Mouse (Mus musculus): ENCODE results near the gene Cetn3. TPM values are rescaled to one million over a fixed set of nuclear protein-coding genes. Genes with fewer than 3 reads are reported as not detected.
A peak's percentile ranks its signal among the peaks of the same experiment; 100 is the strongest.

Cetn3 gene
- polyA plus RNA-seq, 1 experiment from 2014 or later = 285 TPM

DNA sequence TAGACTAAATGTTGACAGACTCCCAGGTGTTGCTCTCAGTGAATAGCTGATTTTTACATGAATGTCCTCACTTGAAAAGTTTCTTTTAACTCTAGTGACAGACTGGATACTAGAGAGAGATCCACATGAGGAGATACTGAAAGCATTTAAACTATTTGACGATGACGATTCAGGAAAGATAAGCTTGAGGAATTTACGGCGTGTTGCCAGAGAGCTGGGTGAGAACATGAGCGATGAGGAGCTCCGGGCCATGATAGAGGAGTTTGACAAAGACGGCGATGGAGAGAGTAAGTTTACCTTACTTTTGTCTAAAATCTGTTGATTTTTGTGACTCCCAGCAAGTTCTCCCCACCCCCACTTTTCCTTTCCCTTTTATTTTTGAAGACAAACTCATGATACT is 9.0 kb downstream of the Cetn3 start:
- no peaks in the 10 kb centered on the region; the same call in 1 of the 2 replicates for H3K4me1 ChIP-seq (replicated peaks; ENCODE audit: control insufficient read depth, insufficient read depth, low read length)
- no peak overlapping the region for H3K4me2 ChIP-seq (ENCODE audit: low read length)
- no peak for ATAC-seq
- H3K36me3 ChIP-seq (ENCODE audit: control insufficient read depth, insufficient read depth) = peaks cover 17% of the 10 kb centered on the region
- H3K9ac ChIP-seq (replicated peaks; ENCODE audit: low read depth, low read length) = no peak overlapping the region
- no peak overlapping the region for H3K4me3 ChIP-seq (replicated peaks; ENCODE audit: low read length)
- no peaks in the 10 kb centered on the region for H3K9me3 ChIP-seq (ENCODE audit: control insufficient read depth, low read length)
- no peak overlapping the region for H3K27ac ChIP-seq (ENCODE audit: low read length)
- WGBS = 90% methylated on average over 8 of the region's 8 CpGs
- H3K27me3 ChIP-seq (replicated peaks; ENCODE audit: control insufficient read depth, insufficient read depth, low read length) = no peaks in the 10 kb centered on the region

DNA sequence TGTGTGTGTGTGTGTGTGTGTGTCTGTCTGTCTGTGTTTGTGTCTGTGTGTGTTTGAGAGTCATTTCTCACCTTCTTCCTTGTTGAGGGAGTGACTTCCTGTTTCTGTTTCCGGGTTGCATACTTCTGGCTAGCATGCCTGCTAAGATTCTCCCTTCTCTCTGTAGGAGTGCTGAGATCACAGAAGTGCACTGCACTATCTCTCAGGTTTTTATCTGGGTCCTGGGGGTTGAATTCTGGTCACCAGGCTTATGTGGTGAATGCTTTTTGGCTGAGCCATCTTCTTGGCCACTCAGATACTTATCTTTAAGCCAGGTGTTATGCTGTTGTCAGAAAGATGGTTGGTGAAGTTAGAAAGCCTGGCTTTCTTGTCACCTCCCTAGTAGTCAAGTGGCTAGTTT is 11.0 kb downstream of the Cetn3 start:
- Histone ChIP-seq H3K4me3 (replicated peaks; ENCODE audit: low read length) (no peak overlapping the region), H3K9ac (replicated peaks; ENCODE audit: low read depth, low read length) (no peak overlapping the region), H3K36me3 (ENCODE audit: control insufficient read depth, insufficient read depth) (peaks cover 13% of the 10 kb centered on the region), H3K4me2 (ENCODE audit: low read length) (no peak overlapping the region), H3K9me3 (ENCODE audit: control insufficient read depth, low read length) (no peaks in the 10 kb centered on the region), H3K4me1 (replicated peaks; ENCODE audit: control insufficient read depth, insufficient read depth, low read length) (no peaks in the 10 kb centered on the region), H3K27me3 (replicated peaks; ENCODE audit: control insufficient read depth, insufficient read depth, low read length) (no peaks in the 10 kb centered on the region), H3K27ac (ENCODE audit: low read length) (no peak overlapping the region)
- 72% methylated on average over 1 of the region's 1 CpGs for WGBS
- ATAC-seq = no peak

GRCm38 (mm10) chr13:81801121-81801520 is 18.2 kb downstream of the Cetn3 start:
- Histone ChIP-seq H3K9me3 (ENCODE audit: control insufficient read depth, low read length) (no peaks in the 10 kb centered on the region), H3K36me3 (ENCODE audit: control insufficient read depth, insufficient read depth) (no peaks in the 10 kb centered on the region), H3K4me2 (ENCODE audit: low read length) (no peak overlapping the region), H3K9ac (replicated peaks; ENCODE audit: low read depth, low read length) (no peak overlapping the region), H3K27ac (ENCODE audit: low read length) (no peak overlapping the region), H3K4me3 (replicated peaks; ENCODE audit: low read length) (no peak overlapping the region), H3K4me1 (replicated peaks; ENCODE audit: control insufficient read depth, insufficient read depth, low read length) (no peaks in the 10 kb centered on the region; the same call in 1 of the 2 replicates), H3K27me3 (replicated peaks; ENCODE audit: control insufficient read depth, insufficient read depth, low read length) (no peaks in the 10 kb centered on the region)
- 30% methylated on average over 3 of the region's 3 CpGs for WGBS
- no peak for ATAC-seq

GRCm38 (mm10) chr13:81803713-81804112 is 20.8 kb downstream of the Cetn3 start:
- Histone ChIP-seq H3K9ac (replicated peaks; ENCODE audit: low read depth, low read length) (no peak overlapping the region), H3K4me1 (replicated peaks; ENCODE audit: control insufficient read depth, insufficient read depth, low read length) (no peaks in the 10 kb centered on the region; the same call in 1 of the 2 replicates), H3K27me3 (replicated peaks; ENCODE audit: control insufficient read depth, insufficient read depth, low read length) (no peaks in the 10 kb centered on the region), H3K4me3 (replicated peaks; ENCODE audit: low read length) (no peak overlapping the region), H3K4me2 (ENCODE audit: low read length) (no peak overlapping the region), H3K36me3 (ENCODE audit: control insufficient read depth, insufficient read depth) (no peaks in the 10 kb centered on the region), H3K27ac (ENCODE audit: low read length) (no peak overlapping the region), H3K9me3 (ENCODE audit: control insufficient read depth, low read length) (no peaks in the 10 kb centered on the region)
- WGBS = 93% methylated on average over 4 of the region's 4 CpGs
- no peak for ATAC-seq

DNA sequence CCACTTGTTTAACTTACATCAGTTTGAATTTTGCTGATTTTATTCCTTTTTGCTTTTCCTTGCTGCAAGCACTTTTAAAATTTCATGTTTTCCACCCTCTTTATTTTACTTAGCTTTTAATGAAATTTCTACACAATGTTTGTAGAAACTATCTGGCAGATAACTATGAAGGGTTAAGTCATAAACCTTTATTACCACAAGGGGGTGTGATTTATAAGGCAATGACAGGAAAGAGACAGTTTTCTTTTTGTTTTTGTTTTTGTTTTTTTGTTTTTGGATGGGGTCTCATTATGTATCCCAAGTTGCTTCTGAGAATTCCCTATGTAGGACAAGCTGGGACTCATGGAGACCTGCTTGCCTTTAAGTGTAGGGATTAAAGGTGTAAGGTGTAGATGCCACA is 39.9 kb downstream of the Cetn3 start:
- Histone ChIP-seq H3K27me3 (replicated peaks; ENCODE audit: control insufficient read depth, insufficient read depth, low read length) (no peaks in the 10 kb centered on the region), H3K4me2 (ENCODE audit: low read length) (no peak overlapping the region), H3K27ac (ENCODE audit: low read length) (no peak overlapping the region), H3K4me3 (replicated peaks; ENCODE audit: low read length) (no peak overlapping the region), H3K9me3 (ENCODE audit: control insufficient read depth, low read length) (no peaks in the 10 kb centered on the region), H3K36me3 (ENCODE audit: control insufficient read depth, insufficient read depth) (no peaks in the 10 kb centered on the region), H3K4me1 (replicated peaks; ENCODE audit: control insufficient read depth, insufficient read depth, low read length) (no peaks in the 10 kb centered on the region; the same call in 1 of the 2 replicates), H3K9ac (replicated peaks; ENCODE audit: low read depth, low read length) (no peak overlapping the region)
- no peak for ATAC-seq

GRCm38 (mm10) chr13:81824576-81825330 is 41.9 kb downstream of the Cetn3 start:
- no peak overlapping the region for H3K9ac ChIP-seq (replicated peaks; ENCODE audit: low read depth, low read length)
- H3K27me3 ChIP-seq (replicated peaks; ENCODE audit: control insufficient read depth, insufficient read depth, low read length) = no peaks in the 10 kb centered on the region
- H3K4me2 ChIP-seq (ENCODE audit: low read length) = no peak overlapping the region
- no peak overlapping the region for H3K4me3 ChIP-seq (replicated peaks; ENCODE audit: low read length)
- H3K36me3 ChIP-seq (ENCODE audit: control insufficient read depth, insufficient read depth) = no peaks in the 10 kb centered on the region
- peaks cover 5% of the 10 kb centered on the region for H3K4me1 ChIP-seq (replicated peaks; ENCODE audit: control insufficient read depth, insufficient read depth, low read length)
- H3K9me3 ChIP-seq (ENCODE audit: control insufficient read depth, low read length) = no peaks in the 10 kb centered on the region
- no peak overlapping the region for H3K27ac ChIP-seq (ENCODE audit: low read length)
- ATAC-seq = no peak
- 74% methylated on average over 11 of the region's 11 CpGs for WGBS

- Histone ChIP-seq H3K4me2 (ENCODE audit: low read length) (no peak overlapping the region), H3K36me3 (ENCODE audit: control insufficient read depth, insufficient read depth) (no peaks in the 10 kb centered on the region), H3K27ac (ENCODE audit: low read length) (peak overlapping the region; percentile 85), H3K4me3 (replicated peaks; ENCODE audit: low read length) (no peak overlapping the region), H3K9ac (replicated peaks; ENCODE audit: low read depth, low read length) (no peak overlapping the region), H3K27me3 (replicated peaks; ENCODE audit: control insufficient read depth, insufficient read depth, low read length) (no peaks in the 10 kb centered on the region), H3K4me1 (replicated peaks; ENCODE audit: control insufficient read depth, insufficient read depth, low read length) (peaks cover 5% of the 10 kb centered on the region), H3K9me3 (ENCODE audit: control insufficient read depth, low read length) (no peaks in the 10 kb centered on the region)
- peak; percentile 92 for ATAC-seq
- 14% methylated on average over 6 of the region's 6 CpGs for WGBS
Observed at GRCm38 (mm10) chr13:81828486-81828885, 45.6 kb downstream of the Cetn3 start.

DNA sequence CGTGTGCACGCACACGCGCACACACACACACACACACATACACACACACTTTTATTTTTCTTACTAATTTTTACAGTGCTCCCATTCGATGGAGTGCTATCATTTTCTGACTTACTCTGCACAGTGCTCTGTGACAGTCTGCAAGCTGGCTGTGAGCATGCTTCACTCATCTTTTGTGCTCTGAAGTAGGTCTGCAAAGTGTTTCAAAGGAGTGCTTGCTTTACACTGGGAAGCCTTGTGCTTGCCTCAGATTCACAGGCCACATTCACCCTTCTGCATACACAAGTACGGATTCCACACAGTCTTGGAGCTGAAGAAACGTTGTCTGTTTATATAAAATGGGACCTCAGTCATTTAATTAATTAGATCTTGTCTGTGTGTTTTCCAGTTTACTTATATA is 49.0 kb downstream of the Cetn3 start:
- no peak for ATAC-seq
- peaks cover 5% of the 10 kb centered on the region for H3K4me1 ChIP-seq (replicated peaks; ENCODE audit: control insufficient read depth, insufficient read depth, low read length)
- H3K9me3 ChIP-seq (ENCODE audit: control insufficient read depth, low read length) = no peaks in the 10 kb centered on the region
- H3K4me3 ChIP-seq (replicated peaks; ENCODE audit: low read length) = no peak overlapping the region
- H3K27me3 ChIP-seq (replicated peaks; ENCODE audit: control insufficient read depth, insufficient read depth, low read length) = no peaks in the 10 kb centered on the region
- 84% methylated on average over 7 of the region's 7 CpGs for WGBS
- H3K4me2 ChIP-seq (ENCODE audit: low read length) = no peak overlapping the region
- no peak overlapping the region for H3K27ac ChIP-seq (ENCODE audit: low read length)
- no peaks in the 10 kb centered on the region for H3K36me3 ChIP-seq (ENCODE audit: control insufficient read depth, insufficient read depth)
- H3K9ac ChIP-seq (replicated peaks; ENCODE audit: low read depth, low read length) = no peak overlapping the region

- Histone ChIP-seq H3K9ac (replicated peaks; ENCODE audit: low read depth, low read length) (no peak overlapping the region), H3K4me3 (replicated peaks; ENCODE audit: low read length) (no peak overlapping the region), H3K4me2 (ENCODE audit: low read length) (no peak overlapping the region), H3K36me3 (ENCODE audit: control insufficient read depth, insufficient read depth) (no peaks in the 10 kb centered on the region), H3K27me3 (replicated peaks; ENCODE audit: control insufficient read depth, insufficient read depth, low read length) (no peaks in the 10 kb centered on the region), H3K9me3 (ENCODE audit: control insufficient read depth, low read length) (no peaks in the 10 kb centered on the region), H3K4me1 (replicated peaks; ENCODE audit: control insufficient read depth, insufficient read depth, low read length) (no peaks in the 10 kb centered on the region), H3K27ac (ENCODE audit: low read length) (no peak overlapping the region)
- ATAC-seq = no peak
- WGBS = 88% methylated on average over 9 of the region's 9 CpGs
Observed at GRCm38 (mm10) chr13:81836386-81837177, 53.7 kb downstream of the Cetn3 start.

All from forebrain, embryonic 16.5 days (tissue).